Mouse (Mus musculus) urinary bladder, postnatal 36 days (tissue): ENCODE measurements at regions not wholly inside any gene's neighbourhood (a gene's known extent, or its start where the extent isn't known, plus 50 kb on each side); places are given as distances from the start of the nearest gene placed in this dataset.
A peak's percentile ranks its signal among the peaks of the same experiment; 100 is the strongest.

ENCODE experiments used
- DNase-seq, 2 experiments: peaks; one replicate each; pipeline ENCODE4 v3.0.0; 2022; ENCODE audit warnings: low spot score in 2 of 2, mixed read lengths in 1 of 2

- DNase-seq = no peak
Observed at GRCm38 (mm10) chr15:56820977-56821579, 656.3 kb downstream of the Slc22a22 start.

GRCm38 (mm10) chr15:56820256-56820976, 657.0 kb downstream of the Slc22a22 start:
- no peak for DNase-seq

- DNase-seq = no peak
Observed at GRCm38 (mm10) chr15:56818158-56818690, 659.2 kb downstream of the Slc22a22 start.

- DNase-seq = no peak
Observed at GRCm38 (mm10) chr15:56817204-56818157, 659.9 kb downstream of the Slc22a22 start.

GRCm38 (mm10) chr15:56813876-56814275, 663.5 kb downstream of the Slc22a22 start:
- no peak for DNase-seq

- peak in 1 of 2 experiments; percentile 1 for DNase-seq
Observed at GRCm38 (mm10) chr15:56810151-56810550, 667.3 kb downstream of the Slc22a22 start.

GRCm38 (mm10) chr15:56807611-56808010, 669.8 kb downstream of the Slc22a22 start:
- DNase-seq = peak in 1 of 2 experiments; percentile 19

GRCm38 (mm10) chr15:56801933-56802332, 675.5 kb downstream of the Slc22a22 start:
- no peak for DNase-seq

- DNase-seq = no peak
Observed at GRCm38 (mm10) chr15:56775431-56775830, 702.0 kb downstream of the Slc22a22 start.

GRCm38 (mm10) chr15:56774648-56775393, 702.6 kb downstream of the Slc22a22 start:
- DNase-seq = no peak

- peak; percentile 18 to 24 for DNase-seq
Observed at GRCm38 (mm10) chr15:56766356-56766755, 711.1 kb downstream of the Slc22a22 start.

- DNase-seq = peak; percentile 32 to 39
Observed at GRCm38 (mm10) chr15:56764957-56765482, 712.4 kb downstream of the Slc22a22 start.

- no peak for DNase-seq
Observed at GRCm38 (mm10) chr15:56764019-56764418, 713.4 kb downstream of the Slc22a22 start.

GRCm38 (mm10) chr15:56746698-56747097, 730.7 kb downstream of the Slc22a22 start:
- DNase-seq = no peak

GRCm38 (mm10) chr15:56744915-56745314, 732.5 kb downstream of the Slc22a22 start:
- DNase-seq = no peak
